Mouse (Mus musculus) C2C12 (cell line): ENCODE measurements around the gene P4ha2.

Experiments
- CEBPB ChIP-seq: IDR thresholded peaks from one replicate; pipeline ENCODE4 v1.6.1; 2011; ENCODE audit warnings: low read depth, mild to moderate bottlenecking, control low read depth, moderate library complexity
- CTCF ChIP-seq: IDR thresholded peaks from one replicate; pipeline ENCODE4 v1.5.1; 2011; ENCODE audit not compliant: control insufficient read depth, insufficient read depth, insufficient read length
- FOSL1 ChIP-seq: IDR thresholded peaks from one replicate; pipeline ENCODE4 v1.8.0; 2011; ENCODE audit warnings: mild to moderate bottlenecking, low read length; ENCODE audit not compliant: poor library complexity, insufficient read depth, severe bottlenecking
- MAX ChIP-seq: IDR thresholded peaks from one replicate; pipeline ENCODE4 v1.6.1; 2011; ENCODE audit warnings: mild to moderate bottlenecking, control low read depth
- MYOD1 ChIP-seq: IDR thresholded peaks from one replicate; pipeline ENCODE4 v1.6.1; 2011; ENCODE audit warnings: low read depth; ENCODE audit not compliant: control insufficient read depth, insufficient read length
- MYOG ChIP-seq: IDR thresholded peaks from one replicate; pipeline ENCODE4 v1.6.1; 2011; ENCODE audit not compliant: control insufficient read depth, insufficient read length; ENCODE audit errors: extremely low read depth
- USF1 ChIP-seq: IDR thresholded peaks from one replicate; pipeline ENCODE4 v1.6.1; 2011; ENCODE audit warnings: low read depth, mild to moderate bottlenecking, control low read depth, moderate library complexity

DNA sequence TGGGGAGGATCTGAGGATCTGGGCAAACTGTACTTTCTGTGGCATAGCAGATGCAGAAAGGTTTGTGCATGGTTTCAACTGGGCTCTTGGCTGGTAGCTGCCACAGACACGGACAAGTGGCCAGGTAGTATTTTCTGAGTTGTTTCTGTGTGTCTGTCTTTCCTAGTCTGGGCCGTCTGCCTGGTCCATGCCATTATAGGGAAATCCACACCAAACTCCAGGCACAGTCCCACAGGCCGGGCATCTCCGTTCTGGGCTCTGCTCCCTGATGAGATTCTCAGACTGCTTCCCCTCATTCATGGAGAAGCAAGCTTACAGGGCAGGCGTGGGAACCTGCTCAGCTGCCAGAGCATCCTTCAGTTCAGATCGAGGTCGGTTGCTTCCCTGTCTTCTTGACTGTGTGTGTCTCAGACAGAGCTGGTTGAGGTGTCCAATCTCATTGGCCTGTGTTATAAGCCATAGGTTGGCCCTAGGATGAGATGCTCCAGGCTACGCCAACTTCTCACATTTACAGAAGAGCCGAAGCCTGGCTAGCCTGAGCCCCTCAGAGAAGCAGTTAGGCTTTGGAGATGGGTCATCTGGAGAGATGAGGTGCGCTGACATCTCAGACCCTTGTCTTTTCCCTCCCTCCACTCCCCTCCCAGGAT, at the start of gene P4ha2:
- TF ChIP-seq CTCF (no peak), USF1 (no peak), MAX (no peak), MYOD1 (no peak), CEBPB (no peak), MYOG (no peak), FOSL1 (no peak)
